Mouse (Mus musculus) heart, adult 2 months (tissue): ENCODE measurements around the gene Gpr63.

Experiments used
- CTCF ChIP-seq: fragments of 200-600 bp; IDR thresholded peaks from 2 replicates; pipeline ENCODE4 v1.8.1; 2022; ENCODE audit warnings: antibody characterized with exemption, mild to moderate bottlenecking, moderate library complexity
- EP300 ChIP-seq: fragments of 200-500 bp; IDR thresholded peaks from 2 replicates; pipeline ENCODE4 v1.6.1; 2011; ENCODE audit warnings: low read depth, low read length, control low read depth; ENCODE audit not compliant: insufficient read depth

DNA sequence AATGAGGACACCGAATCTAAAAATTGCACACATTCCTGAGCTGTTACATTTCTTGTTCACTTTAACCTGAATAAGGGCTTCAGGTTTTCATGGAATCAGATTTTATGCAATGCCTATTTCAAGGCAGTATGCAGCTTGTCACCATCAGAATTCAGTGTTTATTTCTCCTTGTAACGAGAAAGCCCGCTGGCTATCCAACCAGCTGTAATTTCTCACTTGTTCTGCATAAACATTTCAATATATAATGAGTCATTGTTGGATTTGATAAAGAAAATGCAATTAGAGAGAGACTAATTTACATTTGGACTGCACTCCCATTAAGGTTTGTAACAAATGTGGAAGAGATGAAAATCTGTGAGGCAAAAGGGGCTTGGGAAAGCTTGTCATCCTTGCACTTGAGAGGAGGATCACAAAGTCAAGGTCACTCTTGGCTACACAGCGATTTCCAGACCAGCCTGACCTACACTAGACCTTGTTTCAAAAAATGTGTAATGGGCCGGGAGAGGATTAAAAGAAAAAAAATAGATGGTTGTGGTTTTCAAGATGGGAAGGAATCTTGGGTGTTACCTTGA, 46.1 kb upstream of the Gpr63 start:
- TF ChIP-seq CTCF (no peak), EP300 (no peak)
